Mouse (Mus musculus): ENCODE results near the gene Scarf1. TPM values are rescaled to one million over a fixed set of nuclear protein-coding genes. Genes with fewer than 3 reads are reported as not detected.
"Not testable (repeated sequence)": the region's sequence is repeated elsewhere in the genome, so short reads cannot be mapped to it uniquely, and the experiment has no call there.

Scarf1 gene
- polyA plus RNA-seq, 1 experiment, result 3.4 TPM

DNA sequence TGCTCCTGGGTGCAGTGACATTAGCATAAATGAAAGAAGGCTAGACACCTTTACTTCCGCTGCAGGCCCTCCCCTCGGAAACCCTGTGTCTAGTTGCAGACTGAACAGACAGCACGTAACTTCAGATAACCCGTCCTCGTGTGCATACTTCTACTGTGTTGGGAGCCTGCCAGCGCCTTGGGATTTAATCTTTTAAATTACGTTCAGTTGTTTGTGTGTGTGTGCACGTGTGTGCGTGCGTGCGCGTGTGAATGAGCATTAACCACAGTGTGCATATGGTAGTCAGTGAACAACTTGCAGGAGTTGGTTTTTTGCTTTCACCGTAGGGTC is 25.6 kb downstream of the Scarf1 start:
- Histone ChIP-seq H3K4me3 (ENCODE audit: insufficient read depth, low read depth, low read length) (no peak overlapping the region), H3K4me1 (ENCODE audit: control insufficient read depth, insufficient read depth, insufficient read length, low read length) (peaks cover 46% of the 10 kb centered on the region), H3K27ac (replicated peaks; ENCODE audit: low read depth, low read length) (peak overlapping the region; percentile 88)

DNA sequence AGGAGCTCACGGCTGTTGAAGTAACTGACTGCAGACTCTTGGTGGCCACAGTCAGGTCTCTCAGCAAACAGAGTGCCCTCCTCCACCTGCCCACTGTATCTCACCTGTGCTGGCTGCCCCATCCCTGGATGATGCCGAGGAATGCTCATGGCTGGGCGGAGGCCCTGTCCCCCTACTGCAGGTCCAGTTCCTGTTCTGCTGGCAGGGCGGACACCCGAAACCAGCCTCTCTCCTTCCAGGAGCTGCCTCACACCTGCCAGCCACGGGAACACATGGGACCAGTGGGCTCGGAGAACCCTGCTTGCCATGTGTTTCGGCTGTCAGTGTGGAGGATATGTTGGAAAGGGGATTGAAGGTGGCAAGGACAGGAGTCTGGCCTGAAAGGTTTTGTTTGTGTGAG is 26.9 kb downstream of the Scarf1 start:
- Histone ChIP-seq H3K27ac (replicated peaks; ENCODE audit: low read depth, low read length) (no peak overlapping the region), H3K4me1 (ENCODE audit: control insufficient read depth, insufficient read depth, insufficient read length, low read length) (peaks cover 38% of the 10 kb centered on the region)

DNA sequence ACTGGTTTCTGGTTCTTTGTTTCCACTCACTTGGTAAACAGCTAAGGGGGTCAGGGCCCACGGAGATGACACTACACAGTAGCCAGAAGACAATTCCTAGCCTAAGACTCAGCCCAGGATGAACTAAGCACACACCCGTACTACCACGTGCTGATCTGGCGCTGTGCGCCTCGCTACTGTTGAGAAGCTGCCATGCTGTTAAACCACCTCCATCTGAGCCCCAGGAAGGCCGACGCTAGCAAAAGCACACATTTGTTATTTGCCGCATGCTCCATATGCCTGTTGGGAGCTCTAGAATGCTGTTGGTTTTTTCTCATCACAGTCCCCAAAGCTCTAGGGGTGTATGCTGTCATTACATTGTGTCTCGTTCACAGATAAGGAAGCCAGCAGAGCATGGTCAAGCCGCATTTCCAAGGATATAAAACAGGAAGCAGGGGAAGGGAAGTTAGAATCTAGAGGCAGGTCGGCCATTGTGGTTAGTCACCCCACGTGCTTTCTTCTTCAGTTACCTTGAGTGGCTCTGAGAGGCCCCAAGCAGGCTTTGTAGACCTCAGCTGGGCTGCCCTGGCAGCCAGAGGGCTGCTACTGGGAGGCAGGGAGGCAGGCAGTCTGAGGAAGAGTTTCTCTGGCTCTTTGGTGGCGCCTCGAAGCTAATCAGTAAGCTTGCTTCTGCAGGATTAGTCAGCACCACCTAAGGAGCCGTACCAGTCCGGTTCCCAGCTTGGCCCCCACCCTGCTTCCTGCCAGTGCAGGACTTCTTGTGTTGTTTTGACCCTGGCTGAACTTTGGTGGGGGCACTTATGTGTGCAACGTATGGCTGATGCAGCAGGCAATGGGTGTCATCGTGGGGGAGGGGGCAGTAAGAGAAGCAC is 27.6 kb downstream of the Scarf1 start:
- Histone ChIP-seq H3K27ac (replicated peaks; ENCODE audit: low read depth, low read length) (0 out of 2 replicates have a peak overlapping the region, but pooled peaks have one; percentile 19), H3K4me1 (ENCODE audit: control insufficient read depth, insufficient read depth, insufficient read length, low read length) (peaks cover 33% of the 10 kb centered on the region), H3K4me3 (ENCODE audit: insufficient read depth, low read depth, low read length) (no peak overlapping the region)

More for the DNA sequence above, 26.9 kb downstream of the Scarf1 start:
- no peak overlapping the region for H3K4me3 ChIP-seq (ENCODE audit: insufficient read depth, low read depth, low read length)

DNA sequence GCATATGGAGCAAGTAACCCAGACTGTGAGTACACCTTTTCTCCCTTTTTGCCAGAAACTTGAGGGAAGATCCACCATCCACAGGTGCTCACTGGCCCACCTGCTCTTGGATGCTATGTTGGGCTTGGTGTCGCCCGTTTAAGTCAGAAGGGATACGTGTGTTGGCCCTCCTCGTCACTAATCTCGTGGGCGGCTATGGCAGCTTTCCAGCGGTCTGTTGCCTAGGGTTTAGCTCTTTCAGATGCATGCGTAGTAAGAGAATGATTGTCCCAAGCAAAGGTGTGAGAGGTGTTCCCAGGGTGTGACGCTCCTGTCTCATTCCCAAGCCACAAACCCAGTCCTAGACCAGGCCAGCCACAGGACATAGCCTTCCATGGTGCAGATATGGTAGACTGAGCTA is 31.4 kb downstream of the Scarf1 start:
- peaks cover 11% of the 10 kb centered on the region for H3K4me1 ChIP-seq (ENCODE audit: control insufficient read depth, insufficient read depth, insufficient read length, low read length)
- no peak overlapping the region for H3K4me3 ChIP-seq (ENCODE audit: insufficient read depth, low read depth, low read length)
- no peak overlapping the region for H3K27ac ChIP-seq (replicated peaks; ENCODE audit: low read depth, low read length)

DNA sequence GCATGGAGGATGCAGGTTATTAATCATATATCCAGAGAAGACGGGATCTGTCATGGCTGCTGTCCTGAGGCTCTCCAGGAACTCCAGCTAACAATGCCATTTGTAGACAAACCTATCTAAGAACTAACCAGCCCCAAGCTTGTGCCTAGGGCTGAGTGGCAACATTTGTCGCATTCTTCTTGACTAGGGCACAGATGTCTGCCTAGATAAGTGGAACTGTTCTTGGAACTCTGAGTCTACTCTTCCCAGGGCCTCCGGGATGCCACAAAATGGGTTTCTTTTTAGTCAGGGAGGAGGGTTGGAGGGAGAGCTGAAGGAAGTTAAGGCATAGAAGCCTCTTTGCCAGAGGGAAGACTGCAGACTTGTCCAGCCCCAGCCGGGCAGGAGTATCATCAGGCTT is 32.7 kb downstream of the Scarf1 start:
- Histone ChIP-seq H3K4me1 (ENCODE audit: control insufficient read depth, insufficient read depth, insufficient read length, low read length) (peaks cover 9% of the 10 kb centered on the region), H3K27ac (replicated peaks; ENCODE audit: low read depth, low read length) (no peak overlapping the region), H3K4me3 (ENCODE audit: insufficient read depth, low read depth, low read length) (no peak overlapping the region)

DNA sequence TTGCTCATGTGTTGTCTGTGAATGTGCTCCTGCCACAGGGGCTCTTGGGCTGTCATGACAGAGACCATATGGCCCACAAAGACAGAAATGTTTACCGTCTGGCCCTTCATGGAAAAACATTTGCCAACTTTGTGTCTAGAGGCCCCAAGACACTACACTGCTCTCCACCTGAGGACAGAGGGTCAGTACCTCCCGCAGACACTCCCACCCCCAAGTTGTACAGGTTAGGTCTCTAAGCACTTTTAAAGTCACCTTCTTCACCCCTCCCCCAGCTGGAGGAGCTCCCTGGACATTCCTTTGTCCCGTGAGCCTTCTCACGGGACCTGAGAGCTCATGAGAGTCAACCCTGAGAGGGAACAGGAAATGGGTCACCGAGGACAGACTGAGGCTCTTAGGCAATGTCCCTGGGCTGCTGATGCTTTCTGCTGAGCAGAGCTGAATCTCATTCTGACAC is 36.3 kb downstream of the Scarf1 start:
- H3K4me3 ChIP-seq (ENCODE audit: insufficient read depth, low read depth, low read length), result no peak overlapping the region

DNA sequence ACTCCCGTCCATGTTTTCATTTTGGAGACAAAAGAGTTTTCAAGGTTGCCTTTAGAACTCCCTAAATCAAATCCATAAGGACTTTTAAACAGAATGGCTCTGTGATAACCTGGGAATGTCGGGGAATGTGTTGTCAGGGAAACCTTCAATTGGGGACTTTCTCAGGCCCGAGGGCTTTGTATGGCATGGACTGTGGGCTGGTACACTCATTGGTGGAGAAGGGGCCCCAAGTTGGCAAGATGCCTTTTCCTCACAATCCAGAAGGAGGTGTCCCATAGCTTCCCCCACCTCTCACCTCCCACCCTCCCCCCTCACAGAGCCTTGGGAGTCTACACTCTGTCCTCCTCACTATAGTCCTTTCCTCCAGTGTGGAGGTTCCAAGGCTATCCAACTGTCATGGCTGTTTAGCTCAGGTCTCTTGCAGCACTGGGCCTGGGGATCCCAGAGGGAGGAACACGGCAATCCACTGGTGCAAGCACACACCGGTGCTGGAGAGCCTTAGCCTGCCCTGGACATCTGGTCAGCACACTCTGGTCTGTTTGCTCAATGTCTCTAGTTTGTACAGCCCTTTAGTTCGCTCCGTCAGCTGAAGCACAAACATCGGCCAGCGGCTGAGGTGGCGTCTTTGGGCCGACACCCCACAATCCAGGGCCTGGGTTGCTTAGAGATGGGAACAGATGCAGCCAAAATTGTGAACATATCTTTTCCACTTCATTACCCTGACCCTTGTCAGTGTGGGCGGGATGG is 37.0 kb downstream of the Scarf1 start:
- Histone ChIP-seq H3K4me1 (ENCODE audit: control insufficient read depth, insufficient read depth, insufficient read length, low read length) (peaks cover 11% of the 10 kb centered on the region), H3K27ac (replicated peaks; ENCODE audit: low read depth, low read length) (peak overlapping the region; percentile 54), H3K4me3 (ENCODE audit: insufficient read depth, low read depth, low read length) (no peak overlapping the region)

More for the DNA sequence above, 36.3 kb downstream of the Scarf1 start:
- Histone ChIP-seq H3K27ac (replicated peaks; ENCODE audit: low read depth, low read length) (peak overlapping the region; percentile 60), H3K4me1 (ENCODE audit: control insufficient read depth, insufficient read depth, insufficient read length, low read length) (peaks cover 11% of the 10 kb centered on the region)

DNA sequence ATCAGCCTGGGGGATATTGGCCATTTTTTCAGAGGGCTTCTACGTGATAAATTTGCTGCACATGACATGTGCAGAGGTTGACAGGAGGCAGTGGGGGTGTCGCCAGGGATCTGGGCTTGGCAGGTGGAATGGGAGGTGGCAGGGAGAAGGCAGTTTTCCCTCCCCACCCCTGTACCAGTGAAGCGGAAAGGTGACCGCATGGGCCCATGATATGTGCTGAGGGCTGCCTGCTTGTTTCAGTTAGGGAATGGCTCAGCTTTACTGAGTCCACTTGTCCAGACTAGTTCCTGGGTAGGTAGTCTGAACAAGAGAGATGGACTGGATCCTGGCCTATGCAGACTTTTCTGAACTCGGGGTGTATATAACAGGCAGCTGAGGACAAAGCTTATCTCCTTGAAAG is 38.0 kb downstream of the Scarf1 start:
- Histone ChIP-seq H3K27ac (replicated peaks; ENCODE audit: low read depth, low read length) (peak overlapping the region; percentile 28; the same call in 1 of the 2 replicates), H3K4me3 (ENCODE audit: insufficient read depth, low read depth, low read length) (no peak overlapping the region), H3K4me1 (ENCODE audit: control insufficient read depth, insufficient read depth, insufficient read length, low read length) (peaks cover 11% of the 10 kb centered on the region)

DNA sequence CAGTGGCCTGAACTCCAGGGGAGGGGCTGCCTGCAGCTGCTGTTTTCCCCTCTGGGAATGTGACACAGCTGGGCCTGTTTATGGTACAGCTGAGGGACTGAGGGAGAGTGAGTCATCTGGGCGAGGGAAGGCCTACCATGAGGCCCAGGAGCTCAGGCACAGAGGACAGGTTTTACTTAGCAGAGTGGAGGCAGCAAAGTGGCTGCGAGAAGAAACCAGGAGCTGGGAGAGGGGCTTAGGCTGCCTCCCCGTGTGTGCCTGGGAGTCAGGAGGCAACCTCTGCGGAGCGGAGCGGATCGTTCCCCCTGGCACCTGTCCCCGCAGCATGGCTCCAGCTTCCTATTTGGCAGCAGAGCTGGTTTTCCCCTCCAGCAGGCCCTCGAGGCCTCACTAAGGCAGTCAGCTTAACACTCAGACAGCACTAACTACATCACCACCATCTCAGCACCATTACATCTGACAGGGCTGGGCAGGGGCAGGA is 38.7 kb downstream of the Scarf1 start:
- peaks cover 11% of the 10 kb centered on the region for H3K4me1 ChIP-seq (ENCODE audit: control insufficient read depth, insufficient read depth, insufficient read length, low read length)
- no peak overlapping the region for H3K4me3 ChIP-seq (ENCODE audit: insufficient read depth, low read depth, low read length)
- H3K27ac ChIP-seq (replicated peaks; ENCODE audit: low read depth, low read length), result peak overlapping the region; percentile 28

DNA sequence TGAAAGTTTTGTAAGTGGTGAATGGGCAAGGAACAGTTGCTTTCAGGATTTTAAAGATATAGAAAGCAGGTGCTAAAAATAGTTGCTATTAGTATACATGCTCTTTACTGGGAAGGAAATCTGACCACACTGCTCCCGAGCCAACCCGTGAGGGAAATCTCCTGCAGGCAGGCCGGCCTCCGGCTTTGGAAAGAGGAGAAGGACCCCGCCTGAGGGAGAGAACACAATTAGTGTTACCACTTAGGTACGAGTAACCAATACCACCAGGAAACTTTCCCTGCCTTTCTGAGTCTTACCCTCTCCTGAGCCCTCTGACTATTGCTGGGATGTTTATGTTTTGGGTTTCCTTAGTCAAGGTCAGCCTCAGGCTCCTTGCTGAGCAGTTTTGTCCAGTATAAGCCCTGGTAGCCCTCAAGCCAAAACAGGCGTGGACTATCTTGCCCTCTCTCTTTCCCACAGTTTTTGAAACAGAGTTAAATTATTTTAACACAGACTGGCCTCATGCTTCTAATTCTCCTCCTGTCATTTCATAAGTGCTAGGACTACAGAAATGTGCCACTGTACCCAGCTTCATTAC is 39.7 kb downstream of the Scarf1 start:
- Histone ChIP-seq H3K4me3 (ENCODE audit: insufficient read depth, low read depth, low read length) (no peak overlapping the region), H3K27ac (replicated peaks; ENCODE audit: low read depth, low read length) (no peak overlapping the region; the same call in 1 of the 2 replicates), H3K4me1 (ENCODE audit: control insufficient read depth, insufficient read depth, insufficient read length, low read length) (peaks cover 11% of the 10 kb centered on the region)

DNA sequence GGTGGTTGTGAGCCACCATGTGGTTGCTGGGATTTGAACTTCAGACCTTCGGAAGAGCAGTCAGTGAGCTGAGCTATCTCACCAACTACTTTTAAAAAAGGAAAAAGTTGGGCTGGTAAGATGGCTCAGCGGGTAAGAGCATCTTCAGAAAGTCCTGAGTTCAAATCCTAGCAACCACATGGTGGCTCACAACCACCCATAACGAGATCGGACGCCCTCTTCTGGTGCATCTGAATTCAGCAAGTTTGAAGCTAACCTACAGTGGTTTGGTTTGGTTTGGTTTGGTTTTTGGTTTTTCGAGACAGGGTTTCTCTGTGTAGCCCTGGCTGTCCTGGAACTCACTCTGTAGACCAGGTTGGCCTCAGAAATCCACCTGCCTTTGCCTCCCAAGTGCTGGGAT is 42.7 kb downstream of the Scarf1 start:
- H3K27ac ChIP-seq (replicated peaks; ENCODE audit: low read depth, low read length); H3K4me1 ChIP-seq (ENCODE audit: control insufficient read depth, insufficient read depth, insufficient read length, low read length); H3K4me3 ChIP-seq (ENCODE audit: insufficient read depth, low read depth, low read length): not testable (repeated sequence)

DNA sequence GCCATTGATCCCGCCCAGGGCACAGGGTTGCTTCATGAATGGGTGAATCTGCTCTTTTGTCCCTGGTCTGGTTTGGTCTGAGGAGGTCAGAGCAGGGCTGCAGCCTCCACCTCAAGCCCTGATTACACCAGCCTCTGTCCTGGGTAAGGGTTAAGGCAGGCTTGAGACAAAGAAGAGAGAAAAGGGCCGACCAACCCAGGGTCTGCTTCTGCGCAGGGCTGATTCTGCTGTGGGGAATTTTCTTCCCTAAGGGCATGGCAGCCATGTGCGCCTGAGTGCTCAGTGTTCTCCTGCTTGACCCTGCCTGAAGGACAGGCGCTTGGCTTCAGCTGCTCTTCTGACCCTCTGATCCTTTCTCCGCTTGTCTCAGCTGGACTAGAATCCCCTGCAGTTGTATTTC is 43.8 kb downstream of the Scarf1 start:
- Histone ChIP-seq H3K4me3 (ENCODE audit: insufficient read depth, low read depth, low read length) (no peak overlapping the region), H3K27ac (replicated peaks; ENCODE audit: low read depth, low read length) (no peak overlapping the region), H3K4me1 (ENCODE audit: control insufficient read depth, insufficient read depth, insufficient read length, low read length) (no peaks in the 10 kb centered on the region; the same call in 1 of the 2 replicates)

DNA sequence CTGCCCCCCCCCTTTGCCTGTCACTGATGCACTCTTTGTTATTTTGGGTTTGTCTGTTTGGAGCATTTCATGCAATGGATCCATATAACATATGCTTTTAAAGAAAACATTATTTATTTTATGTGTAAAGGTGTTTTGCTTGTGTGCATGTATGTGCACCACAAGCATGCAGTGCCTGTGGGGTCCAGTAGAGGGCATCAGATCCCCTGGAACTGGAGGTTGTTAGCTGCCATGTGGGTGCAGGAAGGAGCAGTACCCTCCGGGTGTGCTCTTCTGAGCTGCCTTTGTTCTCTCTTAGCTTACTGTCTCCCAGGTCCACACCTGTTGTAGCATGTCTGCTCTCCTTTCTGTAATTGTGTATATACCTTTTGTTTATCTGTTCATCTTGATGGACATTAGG is 44.8 kb downstream of the Scarf1 start:
- Histone ChIP-seq H3K4me1 (ENCODE audit: control insufficient read depth, insufficient read depth, insufficient read length, low read length) (peaks cover 3% of the 10 kb centered on the region; the same call in 1 of the 2 replicates), H3K4me3 (ENCODE audit: insufficient read depth, low read depth, low read length) (no peak overlapping the region), H3K27ac (replicated peaks; ENCODE audit: low read depth, low read length) (no peak overlapping the region)

DNA sequence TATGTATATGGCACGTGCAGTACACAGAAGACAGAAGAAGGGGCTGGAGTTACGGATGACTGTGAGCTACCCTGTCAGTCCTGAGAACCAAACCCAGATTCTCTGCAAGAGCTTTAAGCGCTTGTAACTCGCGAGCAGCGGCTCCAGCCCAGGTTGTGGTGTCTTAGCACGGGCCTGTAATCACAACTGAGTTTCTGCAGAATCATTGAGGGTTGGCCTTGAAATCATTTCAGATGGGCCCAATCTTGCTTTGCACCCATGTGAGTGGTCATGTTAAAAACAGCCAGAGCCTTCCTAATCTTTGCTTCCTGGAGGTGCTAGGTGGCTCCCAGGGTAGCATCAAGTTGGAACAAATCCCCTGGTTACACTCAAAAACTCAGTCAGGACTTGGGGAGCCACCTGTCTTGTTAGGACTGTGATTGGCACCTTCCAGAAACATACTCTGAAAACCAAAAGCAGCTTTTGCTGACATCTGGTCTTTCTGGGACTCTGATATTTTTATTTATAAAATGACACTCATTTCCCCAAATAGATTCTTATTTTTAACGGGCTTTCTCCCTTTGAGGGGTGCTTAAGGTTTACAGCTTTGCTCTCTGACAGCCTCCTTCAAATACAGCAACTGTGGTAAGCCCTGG is 46.6 kb downstream of the Scarf1 start:
- H3K4me3 ChIP-seq (ENCODE audit: insufficient read depth, low read depth, low read length), result no peak overlapping the region
- no peak overlapping the region for H3K27ac ChIP-seq (replicated peaks; ENCODE audit: low read depth, low read length)
- peaks cover 5% of the 10 kb centered on the region for H3K4me1 ChIP-seq (ENCODE audit: control insufficient read depth, insufficient read depth, insufficient read length, low read length)
